Mouse (Mus musculus) G1E (cell line): ENCODE measurements at regions not wholly inside any gene's neighbourhood (a gene's known extent, or its start where the extent isn't known, plus 50 kb on each side); places are given as distances from the start of the nearest gene placed in this dataset.

ENCODE experiments used
- CTCF ChIP-seq: IDR thresholded peaks from 2 replicates; pipeline ENCODE4 v1.5.1; 2012; ENCODE audit warnings: low read depth, low read length, inconsistent platforms, mixed read lengths
- TAL1 ChIP-seq: conservative IDR thresholded peaks from 2 replicates; pipeline ENCODE4 v1.6.1; 2012; ENCODE audit warnings: low read depth, low read length, inconsistent platforms, mixed read lengths

- TF ChIP-seq CTCF = no peak
- TF ChIP-seq TAL1 = no peak
Observed at GRCm38 (mm10) chr4:101333868-101334267, 68.8 kb upstream of the Jak1 start.
